Mouse (Mus musculus): ENCODE measurements at regions not wholly inside any gene's neighbourhood (a gene's known extent, or its start where the extent isn't known, plus 50 kb on each side); places are given as distances from the start of the nearest gene placed in this dataset.

- DNase-seq (ENCODE audit: low read depth, low spot score) = no peak
Measured at GRCm38 (mm10) chr2:79547284-79547683, 87.9 kb upstream of the Itprid2 start.

- no peak for DNase-seq (ENCODE audit: low read depth, low spot score)
Measured at GRCm38 (mm10) chr2:79548039-79548600, 87.0 kb upstream of the Itprid2 start.

- DNase-seq (ENCODE audit: low read depth, low spot score) = no peak
Measured at GRCm38 (mm10) chr2:79549781-79550180, 85.4 kb upstream of the Itprid2 start.

GRCm38 (mm10) chr2:79550432-79550831 lies 84.7 kb upstream of the Itprid2 start:
- DNase-seq (ENCODE audit: low read depth, low spot score) = no peak

GRCm38 (mm10) chr2:79552481-79552880 lies 82.7 kb upstream of the Itprid2 start:
- no peak for DNase-seq (ENCODE audit: low read depth, low spot score)

- no peak for DNase-seq (ENCODE audit: low read depth, low spot score)
Measured at GRCm38 (mm10) chr2:79555395-79555794, 79.8 kb upstream of the Itprid2 start.

DNA sequence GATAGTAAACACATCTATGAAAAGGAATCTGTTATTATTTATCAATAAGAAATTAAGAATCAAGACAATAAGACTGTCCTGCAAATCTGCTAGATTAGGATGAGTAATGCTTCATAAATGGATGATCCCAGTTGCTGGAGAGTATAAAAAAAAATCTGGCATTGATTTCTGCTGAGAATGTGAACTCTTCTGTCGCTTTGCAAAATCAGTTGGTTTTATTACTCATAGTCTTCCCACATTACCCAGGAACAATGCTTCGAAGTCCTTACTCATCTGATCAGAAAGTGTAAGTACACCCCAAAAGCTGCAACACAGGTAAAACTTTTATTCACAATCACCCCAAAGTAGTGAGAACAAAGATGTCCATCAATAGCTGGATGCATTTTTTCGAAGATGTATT lies 77.8 kb upstream of the Itprid2 start:
- DNase-seq (ENCODE audit: low read depth, low spot score) = no peak

DNA sequence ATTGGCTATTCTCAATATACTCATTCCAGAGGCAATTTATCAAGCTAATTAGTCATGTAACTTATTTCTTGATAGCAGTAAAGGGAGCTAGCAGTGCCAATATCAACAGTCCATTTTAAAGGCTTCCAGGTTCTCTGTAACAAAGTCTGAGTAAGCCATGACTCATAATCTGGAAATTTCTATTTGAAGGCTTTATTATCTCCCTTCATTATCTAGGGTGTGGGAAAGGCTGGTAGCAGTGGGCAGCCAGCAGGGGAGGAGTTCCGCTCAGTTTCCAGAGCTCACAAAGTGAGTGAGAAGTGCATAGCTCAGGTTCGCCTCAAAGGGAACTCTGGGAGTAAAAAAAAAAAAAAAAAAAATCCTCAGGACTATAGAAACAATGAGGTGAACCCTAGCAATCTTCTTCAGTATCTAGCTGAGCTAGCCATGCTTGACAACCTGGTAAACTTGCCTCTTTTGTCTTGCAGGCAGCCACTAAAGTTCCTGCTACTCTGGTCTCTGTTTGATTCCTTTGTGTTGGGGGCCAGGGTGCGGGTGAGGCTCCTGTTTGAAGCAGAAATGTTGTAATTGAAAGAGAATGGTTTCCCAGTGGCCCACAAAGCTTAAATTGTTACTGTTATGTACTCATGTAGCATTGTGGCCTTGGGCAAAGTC lies 68.7 kb upstream of the Itprid2 start:
- no peak for DNase-seq (ENCODE audit: low read depth, low spot score)

DNA sequence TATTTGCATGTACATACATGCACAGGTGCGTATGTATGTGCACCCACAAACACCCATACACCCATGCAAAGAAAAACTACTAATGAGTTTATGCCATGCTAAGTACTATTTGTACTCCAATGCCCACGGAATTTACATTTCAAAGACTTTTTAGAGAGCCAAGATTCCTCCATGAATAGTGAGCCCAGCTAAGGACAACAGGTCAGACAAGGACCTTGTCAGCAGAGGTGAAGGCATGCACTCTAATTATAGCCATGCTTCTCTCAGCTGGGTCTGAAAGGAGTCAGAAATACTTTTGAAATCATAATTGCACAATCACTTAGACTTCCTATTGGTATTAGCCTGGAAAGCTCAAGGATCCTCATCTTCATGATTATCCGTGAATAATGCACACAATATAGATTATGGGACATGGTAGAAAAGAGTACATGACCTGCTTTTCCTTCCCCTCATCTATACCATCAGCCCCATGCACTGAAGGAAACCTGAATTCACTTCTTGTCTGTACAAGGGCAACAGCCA lies 67.7 kb upstream of the Itprid2 start:
- no peak for DNase-seq (ENCODE audit: low read depth, low spot score)

GRCm38 (mm10) chr2:79569663-79570062 lies 65.5 kb upstream of the Itprid2 start:
- DNase-seq (ENCODE audit: low read depth, low spot score) = no peak

- no peak for DNase-seq (ENCODE audit: low read depth, low spot score)
Measured at GRCm38 (mm10) chr2:79571910-79572309, 63.2 kb upstream of the Itprid2 start.

- DNase-seq (ENCODE audit: low read depth, low spot score) = no peak
Measured at GRCm38 (mm10) chr2:79575074-79575473, 60.1 kb upstream of the Itprid2 start.

- no peak for DNase-seq (ENCODE audit: low read depth, low spot score)
Measured at GRCm38 (mm10) chr2:79585022-79585774, 50.0 kb upstream of the Itprid2 start.

All from A20 (cell line).